Mouse (Mus musculus): ENCODE measurements at regions not wholly inside any gene's neighbourhood (a gene's known extent, or its start where the extent isn't known, plus 50 kb on each side); places are given as distances from the start of the nearest gene placed in this dataset.

DNA sequence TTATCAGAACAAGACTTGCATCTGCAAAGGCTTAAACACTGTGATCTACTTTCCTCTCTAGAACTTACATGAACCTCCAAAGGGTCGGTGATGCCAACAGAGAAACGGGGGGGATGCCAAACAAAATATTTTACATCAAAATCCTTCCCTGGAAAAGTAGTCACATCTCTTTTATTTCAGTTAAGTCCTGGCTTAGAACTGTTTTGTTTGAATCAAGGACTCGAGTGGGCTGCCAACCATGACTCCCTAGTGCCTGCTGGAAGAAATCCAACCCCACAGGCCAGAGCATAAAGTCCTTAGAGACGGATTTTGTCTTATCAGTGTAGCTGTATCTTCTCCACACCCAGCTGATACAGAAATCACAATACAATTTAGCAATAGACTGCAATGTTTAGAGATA, 336.1 kb upstream of the Rack1 start:
- ATAC-seq = no peak
- no peaks in the 10 kb centered on the region for H3K9me3 ChIP-seq (replicated peaks; ENCODE audit: control insufficient read depth, low read length, poor library complexity, severe bottlenecking)
- WGBS = 71% methylated on average over 4 of the region's 4 CpGs

DNA sequence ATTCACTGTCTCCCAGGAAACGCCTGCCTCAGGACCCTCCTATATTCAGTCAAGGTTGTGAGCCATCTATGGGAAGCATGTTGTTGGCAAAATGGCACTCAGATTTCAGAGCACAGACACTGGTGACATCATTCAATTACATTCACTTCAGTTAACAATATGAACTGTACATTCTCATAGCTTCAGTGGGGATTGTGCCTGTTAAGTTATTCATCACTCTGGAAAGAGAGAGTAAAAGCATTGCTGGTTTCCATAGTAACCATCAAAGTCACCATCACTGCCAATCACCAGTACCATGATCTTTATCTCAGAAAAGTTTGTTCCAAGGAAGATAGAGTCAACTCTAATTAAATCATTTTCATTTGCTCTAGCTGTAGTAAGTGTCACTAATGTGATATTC, 350.2 kb upstream of the Rack1 start:
- H3K4me3 ChIP-seq (ENCODE audit: low read depth, low read length) = no peak overlapping the region
- H3K36me3 ChIP-seq (ENCODE audit: control insufficient read depth, insufficient read depth, low read length) = no peaks in the 10 kb centered on the region
- no peak overlapping the region for H3K4me2 ChIP-seq (ENCODE audit: low read length)
- 0 out of 2 replicates have a peak, but pooled peaks cover 3% of the 10 kb centered on the region for H3K4me1 ChIP-seq (ENCODE audit: control insufficient read depth, insufficient read depth, low read length)
- WGBS = 94% methylated on average over 1 of the region's 1 CpGs
- H3K9me3 ChIP-seq (replicated peaks; ENCODE audit: control insufficient read depth, low read length, poor library complexity, severe bottlenecking) = no peaks in the 10 kb centered on the region
- no peaks in the 10 kb centered on the region for H3K27me3 ChIP-seq (ENCODE audit: control insufficient read depth, insufficient read depth, low read depth, low read length)
- no peak for ATAC-seq
- no peak overlapping the region for H3K27ac ChIP-seq (ENCODE audit: low read length)
- no peak overlapping the region for H3K9ac ChIP-seq (ENCODE audit: low read depth, low read length)

More for the DNA sequence above, 336.1 kb upstream of the Rack1 start:
- H3K4me3 ChIP-seq (ENCODE audit: low read depth, low read length) = no peak overlapping the region
- H3K4me1 ChIP-seq (ENCODE audit: control insufficient read depth, insufficient read depth, low read length) = no peaks in the 10 kb centered on the region
- no peak overlapping the region for H3K4me2 ChIP-seq (ENCODE audit: low read length)
- no peaks in the 10 kb centered on the region for H3K27me3 ChIP-seq (ENCODE audit: control insufficient read depth, insufficient read depth, low read depth, low read length)
- no peak overlapping the region for H3K9ac ChIP-seq (ENCODE audit: low read depth, low read length)
- no peaks in the 10 kb centered on the region for H3K36me3 ChIP-seq (ENCODE audit: control insufficient read depth, insufficient read depth, low read length)
- H3K27ac ChIP-seq (ENCODE audit: low read length) = no peak overlapping the region

DNA sequence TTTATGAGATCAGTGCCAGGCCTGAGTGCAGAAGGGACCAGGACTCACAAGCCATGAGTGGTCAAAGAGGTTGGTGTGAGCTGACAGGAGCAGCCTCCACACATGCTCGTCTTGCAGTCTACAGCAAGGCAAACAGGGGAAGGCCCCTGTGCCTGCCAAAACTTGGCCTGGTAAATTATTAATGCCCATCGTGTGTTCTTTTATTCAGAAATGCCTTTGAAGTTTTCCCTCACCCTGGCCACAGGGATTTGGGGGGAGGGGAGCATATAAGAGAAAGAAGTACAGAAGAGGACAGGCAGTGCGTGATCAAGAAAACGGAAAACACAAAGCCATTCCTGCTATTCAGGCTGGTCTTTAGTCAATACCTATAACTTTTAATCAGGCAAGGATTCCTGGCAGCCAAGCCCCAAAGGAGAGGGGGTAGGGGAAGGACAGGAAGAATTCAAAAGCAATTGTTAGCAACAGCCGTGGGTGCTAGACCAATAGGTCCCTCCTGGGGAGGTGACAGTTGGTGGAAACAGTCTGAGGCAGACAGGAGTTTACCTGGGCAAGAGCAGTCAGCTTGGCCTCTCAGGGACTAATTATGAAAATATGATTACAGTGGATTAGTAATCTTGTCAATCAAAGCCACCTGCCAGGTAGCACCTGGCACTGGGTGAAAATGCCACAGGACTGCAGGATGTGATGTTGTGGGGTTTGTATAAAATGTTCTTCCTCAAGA, 357.4 kb upstream of the Rack1 start:
- peak; percentile 90 for ATAC-seq
- Histone ChIP-seq H3K9me3 (replicated peaks; ENCODE audit: control insufficient read depth, low read length, poor library complexity, severe bottlenecking) (no peaks in the 10 kb centered on the region), H3K27me3 (ENCODE audit: control insufficient read depth, insufficient read depth, low read depth, low read length) (no peaks in the 10 kb centered on the region), H3K4me2 (ENCODE audit: low read length) (no peak overlapping the region), H3K27ac (ENCODE audit: low read length) (no peak overlapping the region), H3K4me3 (ENCODE audit: low read depth, low read length) (no peak overlapping the region), H3K9ac (ENCODE audit: low read depth, low read length) (no peak overlapping the region), H3K4me1 (ENCODE audit: control insufficient read depth, insufficient read depth, low read length) (peaks cover 6% of the 10 kb centered on the region; the same call in 1 of the 2 replicates), H3K36me3 (ENCODE audit: control insufficient read depth, insufficient read depth, low read length) (no peaks in the 10 kb centered on the region)
- 23% methylated on average over 5 of the region's 5 CpGs for WGBS

DNA sequence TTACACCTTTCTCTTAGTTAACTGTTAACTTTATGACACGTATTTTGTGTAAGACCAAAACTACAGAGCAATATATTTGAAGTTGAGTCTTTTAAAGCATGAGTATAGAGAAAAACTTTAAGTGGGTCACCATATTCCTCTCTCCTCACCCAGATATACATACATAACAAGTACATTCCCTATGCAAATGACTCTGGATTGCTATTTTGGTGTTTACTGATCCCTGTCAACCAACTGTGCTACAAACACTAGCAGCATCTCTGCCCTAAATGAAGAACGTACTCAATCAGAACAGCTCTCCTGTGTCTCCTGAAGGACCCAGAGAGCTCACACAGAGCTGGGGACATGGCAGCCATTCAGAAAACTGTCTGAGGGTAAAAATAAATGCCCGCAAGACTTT, 363.4 kb upstream of the Rack1 start:
- no peaks in the 10 kb centered on the region for H3K36me3 ChIP-seq (ENCODE audit: control insufficient read depth, insufficient read depth, low read length)
- H3K9ac ChIP-seq (ENCODE audit: low read depth, low read length) = no peak overlapping the region
- 92% methylated on average over 3 of the region's 3 CpGs for WGBS
- ATAC-seq = no peak
- no peak overlapping the region for H3K27ac ChIP-seq (ENCODE audit: low read length)
- H3K9me3 ChIP-seq (replicated peaks; ENCODE audit: control insufficient read depth, low read length, poor library complexity, severe bottlenecking) = no peaks in the 10 kb centered on the region
- no peaks in the 10 kb centered on the region for H3K27me3 ChIP-seq (ENCODE audit: control insufficient read depth, insufficient read depth, low read depth, low read length)
- no peak overlapping the region for H3K4me2 ChIP-seq (ENCODE audit: low read length)
- H3K4me3 ChIP-seq (ENCODE audit: low read depth, low read length) = no peak overlapping the region
- no peaks in the 10 kb centered on the region for H3K4me1 ChIP-seq (ENCODE audit: control insufficient read depth, insufficient read depth, low read length)

DNA sequence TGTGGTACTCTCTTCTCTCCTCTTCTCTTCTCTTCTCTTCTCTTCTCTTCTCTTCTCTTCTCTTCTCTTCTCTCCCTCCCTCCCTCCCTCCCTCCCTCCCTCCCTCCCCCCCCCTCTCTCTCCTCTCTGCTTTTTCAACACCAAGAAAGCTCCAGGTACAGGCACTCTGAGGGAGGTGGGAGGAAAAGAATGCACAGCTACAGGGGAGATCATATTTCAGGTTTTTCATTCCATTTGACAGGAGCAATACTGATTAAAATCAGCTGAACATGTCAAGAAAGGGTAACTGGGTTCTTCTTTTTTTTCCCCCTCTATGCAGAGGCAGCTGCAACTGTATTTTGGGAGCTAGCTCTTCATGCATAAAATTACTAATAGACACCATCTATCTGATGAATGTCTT, 368.8 kb upstream of the Rack1 start:
- Histone ChIP-seq H3K36me3 (ENCODE audit: control insufficient read depth, insufficient read depth, low read length) (no peaks in the 10 kb centered on the region), H3K4me3 (ENCODE audit: low read depth, low read length) (no peak overlapping the region), H3K4me1 (ENCODE audit: control insufficient read depth, insufficient read depth, low read length) (no peaks in the 10 kb centered on the region), H3K9ac (ENCODE audit: low read depth, low read length) (no peak overlapping the region), H3K4me2 (ENCODE audit: low read length) (no peak overlapping the region), H3K27me3 (ENCODE audit: control insufficient read depth, insufficient read depth, low read depth, low read length) (no peaks in the 10 kb centered on the region), H3K9me3 (replicated peaks; ENCODE audit: control insufficient read depth, low read length, poor library complexity, severe bottlenecking) (no peaks in the 10 kb centered on the region), H3K27ac (ENCODE audit: low read length) (no peak overlapping the region)
- ATAC-seq = no peak

DNA sequence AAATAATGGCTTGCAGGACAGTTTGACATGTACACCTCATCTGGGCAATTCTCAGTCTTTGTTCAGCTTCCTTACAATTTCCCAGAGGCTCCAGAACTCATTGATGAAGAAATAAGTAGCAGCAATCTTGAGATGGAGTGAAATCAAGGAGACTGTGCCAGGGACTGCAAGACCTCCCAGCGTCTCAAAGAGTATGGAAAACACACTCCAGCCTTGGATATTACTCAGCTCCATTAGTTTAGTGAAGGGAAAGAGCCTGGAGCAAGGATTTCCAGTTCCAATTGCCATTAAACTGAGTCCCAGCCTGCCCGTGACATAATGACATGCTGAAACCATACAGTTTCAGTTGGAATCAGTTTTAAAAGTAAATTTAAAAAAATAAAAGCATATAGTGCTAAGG, 372.7 kb upstream of the Rack1 start:
- H3K27ac ChIP-seq (ENCODE audit: low read length) = no peak overlapping the region
- H3K9ac ChIP-seq (ENCODE audit: low read depth, low read length) = no peak overlapping the region
- no peak overlapping the region for H3K4me3 ChIP-seq (ENCODE audit: low read depth, low read length)
- no peak overlapping the region for H3K4me2 ChIP-seq (ENCODE audit: low read length)
- H3K9me3 ChIP-seq (replicated peaks; ENCODE audit: control insufficient read depth, low read length, poor library complexity, severe bottlenecking) = no peaks in the 10 kb centered on the region
- 71% methylated on average over 2 of the region's 2 CpGs for WGBS
- H3K4me1 ChIP-seq (ENCODE audit: control insufficient read depth, insufficient read depth, low read length) = no peaks in the 10 kb centered on the region
- no peaks in the 10 kb centered on the region for H3K27me3 ChIP-seq (ENCODE audit: control insufficient read depth, insufficient read depth, low read depth, low read length)
- H3K36me3 ChIP-seq (ENCODE audit: control insufficient read depth, insufficient read depth, low read length) = no peaks in the 10 kb centered on the region
- ATAC-seq = no peak

DNA sequence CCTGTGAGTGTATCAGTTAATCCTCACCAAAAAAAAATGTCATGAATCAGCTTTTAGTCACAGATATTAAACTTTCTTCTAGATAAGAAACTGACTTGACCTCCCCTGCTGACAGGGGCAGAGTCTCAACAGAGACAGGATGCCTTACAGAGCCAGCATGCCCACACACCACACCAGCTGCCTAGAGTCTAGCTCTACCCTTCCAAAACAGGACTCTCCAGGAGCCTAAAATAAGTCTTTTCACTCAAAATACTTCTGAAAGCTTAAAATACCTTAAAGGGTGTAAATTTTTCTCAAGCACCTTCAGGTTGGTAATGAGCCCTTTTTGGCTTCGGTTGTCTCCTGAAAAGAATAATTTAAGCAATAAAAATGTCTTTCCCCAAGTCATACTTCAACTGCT, 373.7 kb upstream of the Rack1 start:
- Histone ChIP-seq H3K27me3 (ENCODE audit: control insufficient read depth, insufficient read depth, low read depth, low read length) (no peaks in the 10 kb centered on the region), H3K27ac (ENCODE audit: low read length) (no peak overlapping the region), H3K4me3 (ENCODE audit: low read depth, low read length) (no peak overlapping the region), H3K36me3 (ENCODE audit: control insufficient read depth, insufficient read depth, low read length) (no peaks in the 10 kb centered on the region), H3K4me2 (ENCODE audit: low read length) (no peak overlapping the region), H3K9ac (ENCODE audit: low read depth, low read length) (no peak overlapping the region), H3K4me1 (ENCODE audit: control insufficient read depth, insufficient read depth, low read length) (no peaks in the 10 kb centered on the region), H3K9me3 (replicated peaks; ENCODE audit: control insufficient read depth, low read length, poor library complexity, severe bottlenecking) (no peaks in the 10 kb centered on the region)
- no peak for ATAC-seq
- WGBS = 78% methylated on average over 1 of the region's 1 CpGs

DNA sequence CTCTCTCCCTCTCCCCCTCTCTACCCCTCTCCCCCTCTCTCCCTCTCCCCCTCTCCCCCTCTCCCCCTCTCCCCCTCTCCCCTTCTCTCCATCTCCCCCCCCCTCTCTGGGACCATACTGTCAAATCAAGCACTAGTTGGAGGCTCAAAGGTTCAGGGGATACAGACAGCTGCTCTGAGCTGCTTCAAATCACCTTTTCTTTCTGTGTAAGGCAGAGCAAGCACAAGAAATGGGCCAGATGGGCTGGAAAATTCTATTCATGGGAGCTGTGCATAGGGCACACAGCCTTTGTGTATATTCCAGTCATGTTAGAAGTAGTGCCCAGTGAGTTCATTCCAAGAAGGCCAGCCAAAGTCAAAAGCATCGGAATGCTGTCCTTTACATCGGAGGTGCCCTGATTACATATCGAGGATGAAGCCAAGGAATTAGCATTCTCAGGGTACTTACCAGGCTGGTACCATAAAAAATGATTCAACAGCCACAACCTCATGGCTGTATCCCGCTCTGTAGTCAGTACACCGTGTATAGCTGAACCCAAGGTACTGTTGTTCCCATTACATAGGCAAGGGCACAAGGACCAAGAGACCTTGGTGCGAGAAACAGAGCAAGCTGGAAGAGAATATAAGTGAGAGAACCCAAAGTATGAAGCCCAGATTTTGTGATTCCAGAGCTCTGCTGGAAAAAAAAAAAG, 381.9 kb upstream of the Rack1 start:
- Histone ChIP-seq H3K4me1 (ENCODE audit: control insufficient read depth, insufficient read depth, low read length) (no peaks in the 10 kb centered on the region), H3K9me3 (replicated peaks; ENCODE audit: control insufficient read depth, low read length, poor library complexity, severe bottlenecking) (no peaks in the 10 kb centered on the region), H3K9ac (ENCODE audit: low read depth, low read length) (no peak overlapping the region), H3K4me3 (ENCODE audit: low read depth, low read length) (no peak overlapping the region), H3K27me3 (ENCODE audit: control insufficient read depth, insufficient read depth, low read depth, low read length) (no peaks in the 10 kb centered on the region), H3K27ac (ENCODE audit: low read length) (no peak overlapping the region), H3K4me2 (ENCODE audit: low read length) (no peak overlapping the region), H3K36me3 (ENCODE audit: control insufficient read depth, insufficient read depth, low read length) (no peaks in the 10 kb centered on the region)
- ATAC-seq = no peak
- 69% methylated on average over 6 of the region's 6 CpGs for WGBS

DNA sequence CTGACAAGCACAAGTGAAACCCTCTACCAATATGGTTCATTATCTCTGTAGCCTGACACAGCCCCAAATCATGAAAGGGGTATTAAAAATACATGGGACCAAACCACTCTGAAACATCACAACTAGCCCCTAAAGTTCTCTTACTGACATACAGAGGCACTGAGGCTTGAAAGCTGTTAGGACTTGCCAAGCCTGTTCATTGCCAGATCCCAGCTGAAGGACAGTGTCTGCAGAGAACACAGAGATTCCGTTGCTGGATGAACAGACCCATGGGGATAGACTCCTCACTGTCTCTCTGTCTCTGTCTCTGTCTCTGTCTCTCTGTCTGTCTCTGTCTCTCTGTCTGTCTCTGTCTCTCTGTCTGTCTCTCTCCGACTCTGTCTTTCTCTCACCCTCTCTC, 382.5 kb upstream of the Rack1 start:
- Histone ChIP-seq H3K36me3 (ENCODE audit: control insufficient read depth, insufficient read depth, low read length) (no peaks in the 10 kb centered on the region), H3K4me3 (ENCODE audit: low read depth, low read length) (no peak overlapping the region), H3K9ac (ENCODE audit: low read depth, low read length) (no peak overlapping the region), H3K27ac (ENCODE audit: low read length) (no peak overlapping the region), H3K27me3 (ENCODE audit: control insufficient read depth, insufficient read depth, low read depth, low read length) (no peaks in the 10 kb centered on the region), H3K4me1 (ENCODE audit: control insufficient read depth, insufficient read depth, low read length) (no peaks in the 10 kb centered on the region), H3K4me2 (ENCODE audit: low read length) (no peak overlapping the region), H3K9me3 (replicated peaks; ENCODE audit: control insufficient read depth, low read length, poor library complexity, severe bottlenecking) (no peaks in the 10 kb centered on the region)
- ATAC-seq = no peak
- WGBS = 68% methylated on average over 2 of the region's 2 CpGs
